13 mouse cellular contexts compared by ENCODE assay signal in genomic region chr3:59243384-59243783, GRCm38 (mm10). TPM values are rescaled to one million over a fixed set of nuclear protein-coding genes. Genes with fewer than 3 reads are reported as not detected.
DNase-seq lines count a peak whose midpoint lies in the region; ATAC-seq and TF ChIP-seq lines count a peak whose summit lies in the region.
"Had no signal": no experiment of that assay in that cellular context is flagged by ENCODE, and none has a peak within 500 bp of the region (broad histone marks: within the 10 kb centered on the region; RNA-seq: fewer than 3 reads in every experiment).

No protein-coding gene starts in this region.

- H3K4me3 ChIP-seq in kidney, adult 2 months (ENCODE audit: insufficient read depth, low read depth, low read length): no peak overlapping the region
- H3K4me3 ChIP-seq in forebrain, embryonic 15.5 days: no peak overlapping the region

- no peak overlapping the region for H3K27ac ChIP-seq in kidney, adult 2 months (ENCODE audit: insufficient read depth, low read depth, low read length)
- H3K27ac ChIP-seq in forebrain, embryonic 15.5 days (replicated peaks): no peak overlapping the region
- H3K27ac ChIP-seq: kidney, postnatal 0 days had no signal

- no peak for ATAC-seq in megakaryocyte-erythroid progenitor cell, adult 5-6 weeks (replicated peaks; ENCODE audit: low FRiP score, low TSS enrichment, poor library complexity, severe bottlenecking)
- no peak for ATAC-seq in forebrain, embryonic 15.5 days (replicated peaks)
- ATAC-seq: liver, postnatal 0 days had no signal

- no peak overlapping the region for H3K9ac ChIP-seq in forebrain, embryonic 15.5 days (replicated peaks)
- H3K9ac ChIP-seq: liver, postnatal 0 days had no signal

- H3K27me3 ChIP-seq in kidney, adult 2 months (replicated peaks; ENCODE audit: control insufficient read depth, insufficient read depth, low read length): no peaks in the 10 kb centered on the region
- no peaks in the 10 kb centered on the region for H3K27me3 ChIP-seq in forebrain, embryonic 15.5 days

- no peak for TF ChIP-seq POLR2A in kidney, adult 2 months (IDR thresholded peaks at IDR 0.05; ENCODE audit: low read depth, low read length)

- DNase-seq in ovary, adult 18-20 months (ENCODE audit: low spot score): peak; percentile 12
- DNase-seq in ovary, postnatal 10 days (ENCODE audit: low spot score): no peak
- peak; percentile 55 for DNase-seq in fat pad, adult 2 months (ENCODE audit: extremely low read depth, low read depth, low spot score)
- DNase-seq in left cerebral cortex, adult 8-10 months (ENCODE audit: low spot score in 2 of 2): peak; percentile 69 to 79
- DNase-seq in testis, postnatal 10 days (ENCODE audit: low spot score): peak; percentile 81
- no peak for DNase-seq in kidney, adult 2 months
- DNase-seq: liver, postnatal 0 days had no signal

- WGBS in kidney, adult 2 months: 63% methylated on average over 6 of the region's 6 CpGs
- WGBS in forebrain, embryonic 15.5 days: 77% methylated on average over 6 of the region's 6 CpGs

- no peaks in the 10 kb centered on the region for H3K9me3 ChIP-seq in forebrain, embryonic 15.5 days

- no peaks in the 10 kb centered on the region for H3K36me3 ChIP-seq in kidney, adult 2 months (ENCODE audit: control insufficient read depth, insufficient read depth, low read length)
- no peaks in the 10 kb centered on the region for H3K36me3 ChIP-seq in forebrain, embryonic 15.5 days

- H3K4me1 ChIP-seq in kidney, adult 2 months (ENCODE audit: control insufficient read depth, insufficient read depth, low read length): no peaks in the 10 kb centered on the region
- H3K4me1 ChIP-seq in forebrain, embryonic 15.5 days: no peaks in the 10 kb centered on the region

- no peak for TF ChIP-seq CTCF in kidney, adult 2 months (conservative IDR thresholded peaks at IDR 0.05; ENCODE audit: insufficient read depth, insufficient read length, low read depth, low read length)

- no peak overlapping the region for H3K4me2 ChIP-seq in forebrain, embryonic 15.5 days (replicated peaks)

RNA-seq across cellular contexts. Expression of gene P2ry12, which starts 19.3 kb away (rescaled TPM):
- 10 to 100 TPM; 45.9 to 75.5 (median 56.3) TPM for total RNA-seq in left cerebral cortex, adult 8-10 months (2022)
- not detected in 2 replicates for total RNA-seq in megakaryocyte-erythroid progenitor cell, adult 5-6 weeks (2014; fragmentation: Nextera tagmentation)
- not detected in 2 replicates for total RNA-seq in megakaryocyte-erythroid progenitor cell, adult 5-6 weeks (2017)
- polyA plus RNA-seq in kidney, adult 2 months (2012; rRNA removed): 0.75 and 1.5 TPM in 2 replicates
- 8.0 and 10.6 TPM in 2 replicates for polyA plus RNA-seq in forebrain, embryonic 15.5 days (2015; fragmentation: Nextera tagmentation; extraction: Ambion mirVana)
- total RNA-seq: MEL had no signal

RNA-seq across cellular contexts. Expression of gene P2ry13, which starts 32.7 kb away (rescaled TPM):
- 10 to 100 TPM in 3 of 4 experiments, 1 to 10 TPM in 1; 10.0 to 17.6 (median 13.2) TPM for total RNA-seq in left cerebral cortex, adult 8-10 months (2022)
- total RNA-seq in megakaryocyte-erythroid progenitor cell, adult 5-6 weeks (2014; fragmentation: Nextera tagmentation): not detected in 2 replicates
- 0.15 TPM in 1 of 2 replicates, not detected in the other for total RNA-seq in megakaryocyte-erythroid progenitor cell, adult 5-6 weeks (2017)
- 0.29 and 1.3 TPM in 2 replicates for polyA plus RNA-seq in kidney, adult 2 months (2012; rRNA removed)
- 1.5 and 1.7 TPM in 2 replicates for polyA plus RNA-seq in forebrain, embryonic 15.5 days (2015; fragmentation: Nextera tagmentation; extraction: Ambion mirVana)
- total RNA-seq: MEL had no signal

RNA-seq across cellular contexts. Expression of gene Gpr87, which starts 48.5 kb away (rescaled TPM):
- not detected for total RNA-seq in left cerebral cortex, adult 8-10 months (2022)
- total RNA-seq in megakaryocyte-erythroid progenitor cell, adult 5-6 weeks (2014; fragmentation: Nextera tagmentation): not detected in 2 replicates
- not detected in 2 replicates for total RNA-seq in megakaryocyte-erythroid progenitor cell, adult 5-6 weeks (2017)
- 0.16 TPM in 2 replicates for polyA plus RNA-seq in kidney, adult 2 months (2012; rRNA removed)
- polyA plus RNA-seq in forebrain, embryonic 15.5 days (2015; fragmentation: Nextera tagmentation; extraction: Ambion mirVana): 0.15 TPM in 1 of 2 replicates, not detected in the other
- total RNA-seq: heart, postnatal 14 days; MEL had no signal
- polyA plus RNA-seq: liver, postnatal 0 days; small intestine, adult 2 months had no signal

Comparison
In these comparisons a context has a peak if more than half of its experiments do, and no peak if none do; other contexts are left out.
1. DNase-seq: peak in ovary, adult 18-20 months (single experiment), fat pad, adult 2 months (single experiment), left cerebral cortex, adult 8-10 months (2 of 2) and testis, postnatal 10 days (single experiment); none in ovary, postnatal 10 days (single experiment) and kidney, adult 2 months (single experiment).
2. RNA of gene P2ry12, which starts 19.3 kb away (total RNA-seq): 45.9 to 75.5 TPM in left cerebral cortex, adult 8-10 months; not detected in megakaryocyte-erythroid progenitor cell, adult 5-6 weeks; every median in the first group is over 10 times any median in the second.
3. RNA of gene P2ry13, which starts 32.7 kb away (total RNA-seq): 10.0 to 17.6 TPM in left cerebral cortex, adult 8-10 months; 0.15 TPM in megakaryocyte-erythroid progenitor cell, adult 5-6 weeks; every median in the first group is over 4 times any median in the second.